Mouse (Mus musculus) ES-E14 (cell line): Measurements from ENCODE around the gene Sox18.

Experiments
- CHD2 ChIP-seq: IDR thresholded peaks from 2 replicates; pipeline ENCODE4 v1.6.1; 2014; ENCODE audit warnings: mild to moderate bottlenecking, low read depth, low read length, inconsistent platforms
- ZC3H11A ChIP-seq: IDR thresholded peaks from 2 replicates; pipeline ENCODE4 v1.6.1; 2012; ENCODE audit warnings: low read depth, mild to moderate bottlenecking, inconsistent platforms, low read length, borderline replicate concordance

GRCm38 (mm10) chr2:181691083-181691482 lies 19.6 kb upstream of the Sox18 start:
- no peak for TF ChIP-seq CHD2
- TF ChIP-seq ZC3H11A: no peak
